Mouse (Mus musculus) kidney, adult 2 months (tissue): Measurements from ENCODE around the gene Zfp282.

Experiments used
- CTCF ChIP-seq: fragments of 200-500 bp; conservative IDR thresholded peaks from 2 replicates; pipeline ENCODE4 v1.5.1; 2011; ENCODE audit warnings: low read depth, mild to moderate bottlenecking, control low read depth, low read length, moderate library complexity, mixed read lengths; ENCODE audit not compliant: insufficient read depth, insufficient read length
- POLR2A ChIP-seq: fragments of 200-500 bp; IDR thresholded peaks from one replicate; pipeline ENCODE4 v1.6.1; 2011; ENCODE audit warnings: low read depth, low read length, control low read depth

- no peak for TF ChIP-seq POLR2A
- TF ChIP-seq CTCF = no peak
Observed at GRCm38 (mm10) chr6:47943721-47944120, 66.7 kb downstream of the Zfp282 start.
